Mouse (Mus musculus) hindbrain, embryonic 11.5 days (tissue): ENCODE measurements at regions not wholly inside any gene's neighbourhood (a gene's known extent, or its start where the extent isn't known, plus 50 kb on each side); places are given as distances from the start of the nearest gene placed in this dataset.

Source experiments
- ATAC-seq: fragments of 200-750 bp; cut with Nextera tagmentation; 2 replicates; pipeline ENCODE4 v1.8.0; 2017; ENCODE audit warnings: mild to moderate bottlenecking, moderate TSS enrichment, moderate library complexity; ENCODE audit not compliant: low FRiP score
- DNase-seq: peaks from one replicate; pipeline ENCODE4 v3.0.0-alpha.2; 2015; ENCODE audit warnings: low spot score
- H3K27ac ChIP-seq: fragments of 300-500 bp; sonication (generic); 2 replicates; pipeline ENCODE4 v1.5.1; 2014; ENCODE audit warnings: mild to moderate bottlenecking, low read depth, low read length
- H3K27me3 ChIP-seq: fragments of 300-500 bp; sonication (generic); 2 replicates; pipeline ENCODE4 v1.6.1; 2014; ENCODE audit warnings: mild to moderate bottlenecking, low read length, moderate library complexity, mixed read lengths; ENCODE audit not compliant: control insufficient read depth, insufficient read depth
- H3K36me3 ChIP-seq: fragments of 300-500 bp; sonication (generic); 2 replicates; pipeline ENCODE4 v1.6.1; 2014; ENCODE audit warnings: mild to moderate bottlenecking, low read length, moderate library complexity, mixed read lengths; ENCODE audit not compliant: control insufficient read depth, insufficient read depth
- H3K4me1 ChIP-seq: fragments of 300-500 bp; sonication (generic); replicated peaks from 2 replicates; pipeline ENCODE4 v1.6.1; 2014; ENCODE audit warnings: low read length, mixed read lengths; ENCODE audit not compliant: control insufficient read depth, insufficient read depth
- H3K4me2 ChIP-seq: fragments of 300-500 bp; sonication (generic); replicated peaks from 2 replicates; pipeline ENCODE4 v1.6.1; 2014; ENCODE audit warnings: mild to moderate bottlenecking, low read depth, low read length
- H3K4me3 ChIP-seq: fragments of 300-500 bp; sonication (generic); 2 replicates; pipeline ENCODE4 v1.5.1; 2014; ENCODE audit warnings: low read depth, low read length
- H3K9ac ChIP-seq: fragments of 300-500 bp; sonication (generic); 2 replicates; pipeline ENCODE4 v1.6.1; 2014; ENCODE audit warnings: low read depth, low read length
- H3K9me3 ChIP-seq: fragments of 300-500 bp; sonication (generic); 2 replicates; pipeline ENCODE4 v1.6.1; 2016; ENCODE audit warnings: low read length; ENCODE audit not compliant: control insufficient read depth
- WGBS: fragments of 180-500 bp; shearing (Covaris S2); extraction: QIAGEN DNeasy Blood & Tissue Kit; methylation state at CpG from one replicate; pipeline ENCODE4 v1.1.7; 2014; 5-methylcytosine and 5-hydroxymethylcytosine counted together

GRCm38 (mm10) chr17:14497086-14497485 is 196.9 kb downstream of the Thbs2 start:
- H3K36me3 ChIP-seq = no peaks in the 10 kb centered on the region
- DNase-seq (no peak), ATAC-seq (no peak)
- no peak overlapping the region for H3K9ac ChIP-seq
- H3K9me3 ChIP-seq = no peaks in the 10 kb centered on the region
- no peaks in the 10 kb centered on the region for H3K4me1 ChIP-seq
- no peak overlapping the region for H3K4me2 ChIP-seq
- 79% methylated on average over 15 of the region's 15 CpGs for WGBS
- no peak overlapping the region for H3K27ac ChIP-seq
- H3K27me3 ChIP-seq = no peaks in the 10 kb centered on the region
- no peak overlapping the region for H3K4me3 ChIP-seq

GRCm38 (mm10) chr17:14493751-14494320 is 200.2 kb downstream of the Thbs2 start:
- H3K27ac ChIP-seq = no peak overlapping the region
- no peak overlapping the region for H3K9ac ChIP-seq
- H3K4me2 ChIP-seq = no peak overlapping the region
- no peak overlapping the region for H3K4me3 ChIP-seq
- no peaks in the 10 kb centered on the region for H3K27me3 ChIP-seq
- H3K4me1 ChIP-seq = no peaks in the 10 kb centered on the region
- no peak for DNase-seq
- WGBS = 81% methylated on average over 8 of the region's 8 CpGs
- ATAC-seq = no peak
- no peaks in the 10 kb centered on the region for H3K9me3 ChIP-seq
- no peaks in the 10 kb centered on the region for H3K36me3 ChIP-seq

- Histone ChIP-seq H3K4me3 (no peak overlapping the region), H3K4me2 (no peak overlapping the region), H3K9ac (no peak overlapping the region), H3K27me3 (no peaks in the 10 kb centered on the region), H3K27ac (no peak overlapping the region), H3K4me1 (no peaks in the 10 kb centered on the region), H3K9me3 (no peaks in the 10 kb centered on the region), H3K36me3 (no peaks in the 10 kb centered on the region)
- DNase-seq = no peak
- 92% methylated on average over 10 of the region's 10 CpGs for WGBS
- no peak for ATAC-seq
Observed at GRCm38 (mm10) chr17:14492936-14493335, 201.1 kb downstream of the Thbs2 start.

GRCm38 (mm10) chr17:14481746-14482145 is 202.4 kb downstream of the Smoc2 start:
- 79% methylated on average over 6 of the region's 6 CpGs for WGBS
- ATAC-seq = no peak
- H3K36me3 ChIP-seq = no peaks in the 10 kb centered on the region
- no peaks in the 10 kb centered on the region for H3K9me3 ChIP-seq
- H3K27ac ChIP-seq = no peak overlapping the region
- no peak overlapping the region for H3K9ac ChIP-seq
- DNase-seq = no peak
- no peak overlapping the region for H3K4me3 ChIP-seq
- no peaks in the 10 kb centered on the region for H3K4me1 ChIP-seq
- no peak overlapping the region for H3K4me2 ChIP-seq
- no peaks in the 10 kb centered on the region for H3K27me3 ChIP-seq

- Histone ChIP-seq H3K9me3 (no peaks in the 10 kb centered on the region), H3K9ac (no peak overlapping the region), H3K27me3 (no peaks in the 10 kb centered on the region), H3K4me3 (no peak overlapping the region), H3K4me1 (no peaks in the 10 kb centered on the region), H3K36me3 (no peaks in the 10 kb centered on the region), H3K27ac (no peak overlapping the region), H3K4me2 (no peak overlapping the region)
- DNase-seq (no peak), ATAC-seq (no peak)
- WGBS = 90% methylated on average over 10 of the region's 10 CpGs
Observed at GRCm38 (mm10) chr17:14478938-14479505, 199.7 kb downstream of the Smoc2 start.

GRCm38 (mm10) chr17:14476707-14477106 is 197.4 kb downstream of the Smoc2 start:
- H3K36me3 ChIP-seq = no peaks in the 10 kb centered on the region
- H3K27ac ChIP-seq = no peak overlapping the region
- 77% methylated on average over 12 of the region's 12 CpGs for WGBS
- no peaks in the 10 kb centered on the region for H3K4me1 ChIP-seq
- ATAC-seq (no peak), DNase-seq (no peak)
- H3K27me3 ChIP-seq = no peaks in the 10 kb centered on the region
- no peaks in the 10 kb centered on the region for H3K9me3 ChIP-seq
- no peak overlapping the region for H3K4me2 ChIP-seq
- no peak overlapping the region for H3K9ac ChIP-seq
- no peak overlapping the region for H3K4me3 ChIP-seq

GRCm38 (mm10) chr17:14475778-14476647 is 196.7 kb downstream of the Smoc2 start:
- Histone ChIP-seq H3K4me1 (no peaks in the 10 kb centered on the region), H3K27ac (no peak overlapping the region), H3K36me3 (no peaks in the 10 kb centered on the region), H3K9ac (no peak overlapping the region), H3K4me2 (no peak overlapping the region), H3K4me3 (no peak overlapping the region), H3K9me3 (no peaks in the 10 kb centered on the region), H3K27me3 (no peaks in the 10 kb centered on the region)
- no peak for ATAC-seq
- no peak for DNase-seq
- WGBS = 69% methylated on average over 23 of the region's 23 CpGs

- 28% methylated on average over 4 of the region's 4 CpGs for WGBS
- ATAC-seq (no peak), DNase-seq (no peak)
- Histone ChIP-seq H3K4me1 (no peaks in the 10 kb centered on the region), H3K27ac (no peak overlapping the region), H3K27me3 (no peaks in the 10 kb centered on the region), H3K4me3 (no peak overlapping the region), H3K9ac (no peak overlapping the region), H3K4me2 (no peak overlapping the region), H3K9me3 (no peaks in the 10 kb centered on the region), H3K36me3 (no peaks in the 10 kb centered on the region)
Observed at GRCm38 (mm10) chr17:14475277-14475676, 196.0 kb downstream of the Smoc2 start.
